In genomic region chr5:74632369-74633114, GRCm38 (mm10) we compare ENCODE assay signal across 13 mouse cellular contexts.
DNase-seq lines count a peak whose midpoint lies in the region; ATAC-seq and TF ChIP-seq lines count a peak whose summit lies in the region.
"Had no signal": no experiment of that assay in that cellular context is flagged by ENCODE, and none has a peak within 500 bp of the region (broad histone marks: within the 10 kb centered on the region; RNA-seq: fewer than 3 reads in every experiment).

No protein-coding gene starts in this region.

- no peaks in the 10 kb centered on the region for H3K36me3 ChIP-seq in kidney, postnatal 0 days (ENCODE audit: insufficient read depth, low read length)
- H3K36me3 ChIP-seq in midbrain, embryonic 11.5 days (ENCODE audit: control insufficient read depth, insufficient read depth, low read length), result no peaks in the 10 kb centered on the region

- H3K9me3 ChIP-seq in kidney, postnatal 0 days (replicated peaks; ENCODE audit: low read length), result no peaks in the 10 kb centered on the region
- no peaks in the 10 kb centered on the region for H3K9me3 ChIP-seq in midbrain, embryonic 11.5 days (ENCODE audit: control insufficient read depth, low read length)

- WGBS in kidney, postnatal 0 days, result 22% methylated on average over 17 of the region's 17 CpGs
- WGBS in midbrain, embryonic 11.5 days, result 65% methylated on average over 17 of the region's 17 CpGs

- H3K9ac ChIP-seq in kidney, postnatal 0 days (ENCODE audit: low read depth, low read length), result no peak overlapping the region
- no peak overlapping the region for H3K9ac ChIP-seq in midbrain, embryonic 11.5 days (ENCODE audit: low read length)

- DNase-seq in cerebellum, postnatal 25 days, result peak; percentile 21 to 36
- DNase-seq in cerebellum, adult 9-10 months, result no peak
- peak; percentile 46 for DNase-seq in kidney, postnatal 0 days (ENCODE audit: low spot score)
- DNase-seq in kidney, adult 9 months, result no peak
- peak; percentile 58 for DNase-seq in fibroblast of lung, adult 2 months (ENCODE audit: low read depth)
- no peak for DNase-seq in midbrain, embryonic 11.5 days (ENCODE audit: low spot score, missing footprints)
- DNase-seq in urinary bladder, postnatal 36 days (ENCODE audit: low spot score in 2 of 2), result no peak
- DNase-seq: kidney, postnatal 14 days; midbrain, embryonic 14.5 days; thymus, postnatal 14 days had no signal

- H3K4me2 ChIP-seq in kidney, postnatal 0 days (ENCODE audit: low read length), result peak overlapping the region; percentile 22; the same call in 1 of the 2 replicates
- H3K4me2 ChIP-seq in midbrain, embryonic 11.5 days, result no peak overlapping the region

- H3K27ac ChIP-seq in kidney, postnatal 0 days, result no peak overlapping the region
- H3K27ac ChIP-seq in midbrain, embryonic 11.5 days (ENCODE audit: low read depth, low read length), result no peak overlapping the region

- ATAC-seq in kidney, postnatal 0 days (replicated peaks; ENCODE audit: low FRiP score, low read depth), result no peak
- peak; percentile 90 for ATAC-seq in megakaryocyte progenitor cell, adult 5-6 weeks (replicated peaks; ENCODE audit: poor library complexity)
- no peak for ATAC-seq in midbrain, embryonic 11.5 days (ENCODE audit: low FRiP score)
- ATAC-seq: forebrain, embryonic 14.5 days; Patski had no signal

- H3K27me3 ChIP-seq in kidney, postnatal 0 days (ENCODE audit: insufficient read depth, low read length), result no peaks in the 10 kb centered on the region
- H3K27me3 ChIP-seq in midbrain, embryonic 11.5 days (ENCODE audit: control insufficient read depth, insufficient read depth, low read length), result no peaks in the 10 kb centered on the region
- H3K27me3 ChIP-seq: Patski had no signal

- no peak for TF ChIP-seq CTCF in kidney, postnatal 0 days (IDR thresholded peaks at IDR 0.05; ENCODE audit: low read depth)

- H3K4me3 ChIP-seq in kidney, postnatal 0 days (replicated peaks; ENCODE audit: low read depth, low read length), result no peak overlapping the region
- no peak overlapping the region for H3K4me3 ChIP-seq in midbrain, embryonic 11.5 days (ENCODE audit: low read depth, low read length)

- peaks cover 11% of the 10 kb centered on the region; the same call in 1 of the 2 replicates for H3K4me1 ChIP-seq in kidney, postnatal 0 days (replicated peaks; ENCODE audit: insufficient read depth, low read length)
- no peaks in the 10 kb centered on the region for H3K4me1 ChIP-seq in midbrain, embryonic 11.5 days (ENCODE audit: control insufficient read depth, insufficient read depth, low read length)

Comparison
In these comparisons a context has a peak if more than half of its experiments do, and no peak if none do; other contexts are left out.
1. DNase-seq: peak in cerebellum, postnatal 25 days (2 of 2), kidney, postnatal 0 days (single experiment) and fibroblast of lung, adult 2 months (single experiment); none in cerebellum, adult 9-10 months (single experiment), kidney, adult 9 months (single experiment), midbrain, embryonic 11.5 days (single experiment) and urinary bladder, postnatal 36 days (0 of 2).